Mouse (Mus musculus) heart, adult 2 months (tissue): ENCODE results near the gene Scarb1. TPM values are rescaled to one million over a fixed set of nuclear protein-coding genes. Genes with fewer than 3 reads are reported as not detected.

ENCODE experiments used
- DNase-seq, 2 experiments: peaks; one replicate each; pipeline ENCODE4 v3.0.0; 2021
- H3K27ac ChIP-seq: fragments of 200-600 bp; 2 replicates; pipeline ENCODE4 v1.8.1; 2022
- H3K27me3 ChIP-seq: fragments of 200-500 bp; 2 replicates; pipeline ENCODE4 v1.6.1; 2012; ENCODE audit warnings: mild to moderate bottlenecking, low read length, inconsistent platforms, mixed read lengths; ENCODE audit not compliant: control insufficient read depth, insufficient read depth
- H3K36me3 ChIP-seq: fragments of 200-500 bp; 2 replicates; pipeline ENCODE4 v1.6.1; 2012; ENCODE audit warnings: low read length, inconsistent platforms; ENCODE audit not compliant: control insufficient read depth, insufficient read depth
- H3K4me1 ChIP-seq: fragments of 200-500 bp; 2 replicates; pipeline ENCODE4 v1.6.1; 2011; ENCODE audit warnings: low read length; ENCODE audit not compliant: control insufficient read depth, insufficient read depth
- H3K4me3 ChIP-seq: fragments of 200-600 bp; 2 replicates; pipeline ENCODE4 v1.8.1; 2022
- H3K79me2 ChIP-seq: fragments of 200-500 bp; replicated peaks from 2 replicates; pipeline ENCODE4 v1.6.1; 2012; ENCODE audit warnings: mild to moderate bottlenecking, inconsistent platforms, low read length, moderate library complexity, mixed read lengths; ENCODE audit not compliant: control insufficient read depth, insufficient read depth
- H3K9ac ChIP-seq: fragments of 200-500 bp; 2 replicates; pipeline ENCODE4 v1.6.1; 2012; ENCODE audit warnings: low read depth, mild to moderate bottlenecking, control low read depth, inconsistent platforms, low read length, mixed read lengths
- CTCF ChIP-seq: fragments of 200-600 bp; IDR thresholded peaks from 2 replicates; pipeline ENCODE4 v1.8.1; 2022; ENCODE audit warnings: antibody characterized with exemption, mild to moderate bottlenecking, moderate library complexity
- EP300 ChIP-seq: fragments of 200-500 bp; IDR thresholded peaks from 2 replicates; pipeline ENCODE4 v1.6.1; 2011; ENCODE audit warnings: low read depth, low read length, control low read depth; ENCODE audit not compliant: insufficient read depth
- POLR2A ChIP-seq: fragments of 200-500 bp; IDR thresholded peaks from 2 replicates; pipeline ENCODE4 v1.6.1; 2011; ENCODE audit warnings: mild to moderate bottlenecking, low read depth, low read length, control low read depth; ENCODE audit not compliant: insufficient read depth
- WGBS: fragments of 180-500 bp; shearing (Covaris S2); methylation state at CpG from one replicate; pipeline ENCODE4 v1.1.7; 2018; 5-methylcytosine and 5-hydroxymethylcytosine counted together
- intact Hi-C: fragments of 180-260 bp; cut with DNase I; formaldehyde crosslinking; loops from one replicate; pipeline ENCODE4 v1.15.1; 2025
- polyA plus RNA-seq: library from polyadenylated mRNA; depleted of rRNA; stranded (reverse); fragments of >200 nt; gene quantifications from 2 replicates; pipeline ENCODE4 v1.2.3, GENCODE M21; 2012
- total RNA-seq, 2 experiments: library from RNA; stranded (reverse); gene quantifications; 2 replicates each; pipeline ENCODE4 v1.2.3; 2021

The Scarb1 gene
- total and polyA plus RNA-seq, 3 experiments, result 23.6 to 55.5 (median 27.8) TPM

- Histone ChIP-seq H3K36me3 (no peaks in the 10 kb centered on the region), H3K4me1 (no peaks in the 10 kb centered on the region; the same call in 1 of the 2 replicates), H3K27ac (no peak overlapping the region), H3K27me3 (no peaks in the 10 kb centered on the region), H3K9ac (no peak overlapping the region), H3K4me3 (no peak overlapping the region), H3K79me2 (no peaks in the 10 kb centered on the region)
- TF ChIP-seq POLR2A, result no peak
- no peak for TF ChIP-seq EP300
- TF ChIP-seq CTCF, result no peak
- intact Hi-C loops, result no loop called here
- DNase-seq, result no peak
- WGBS, result 90% methylated on average over 11 of the region's 11 CpGs
Observed at GRCm38 (mm10) chr5:125286090-125286489, 54.8 kb downstream of the Scarb1 start.

GRCm38 (mm10) chr5:125283748-125284640 lies 56.9 kb downstream of the Scarb1 start:
- Histone ChIP-seq H3K4me3 (no peak overlapping the region), H3K9ac (no peak overlapping the region), H3K27ac (no peak overlapping the region), H3K79me2 (no peaks in the 10 kb centered on the region), H3K27me3 (no peaks in the 10 kb centered on the region), H3K36me3 (no peaks in the 10 kb centered on the region), H3K4me1 (no peaks in the 10 kb centered on the region; the same call in 1 of the 2 replicates)
- intact Hi-C loops, result no loop called here
- 35% methylated on average over 35 of the region's 35 CpGs for WGBS
- peak; percentile 54 to 56 for DNase-seq
- TF ChIP-seq EP300 (no peak), POLR2A (no peak), CTCF (no peak)

GRCm38 (mm10) chr5:125279216-125279615 lies 61.7 kb downstream of the Scarb1 start:
- no peaks in the 10 kb centered on the region for H3K79me2 ChIP-seq
- H3K4me1 ChIP-seq, result peaks cover under 1% of the 10 kb centered on the region
- DNase-seq, result no peak
- no peak overlapping the region for H3K9ac ChIP-seq
- H3K36me3 ChIP-seq, result no peaks in the 10 kb centered on the region
- TF ChIP-seq POLR2A, result no peak
- no peak for TF ChIP-seq CTCF
- TF ChIP-seq EP300, result no peak
- H3K27me3 ChIP-seq, result no peaks in the 10 kb centered on the region
- intact Hi-C loops, result no loop called here
- no peak overlapping the region for H3K4me3 ChIP-seq
- no peak overlapping the region for H3K27ac ChIP-seq
- WGBS, result 76% methylated on average over 7 of the region's 7 CpGs

- H3K79me2 ChIP-seq, result no peaks in the 10 kb centered on the region
- H3K4me1 ChIP-seq, result peaks cover 5% of the 10 kb centered on the region
- DNase-seq, result no peak
- H3K27ac ChIP-seq, result no peak overlapping the region
- TF ChIP-seq EP300 (no peak), POLR2A (no peak), CTCF (peak; percentile 72)
- no peak overlapping the region for H3K4me3 ChIP-seq
- 28% methylated on average over 6 of the region's 6 CpGs for WGBS
- H3K36me3 ChIP-seq, result no peaks in the 10 kb centered on the region
- H3K27me3 ChIP-seq, result no peaks in the 10 kb centered on the region
- H3K9ac ChIP-seq, result no peak overlapping the region
- intact Hi-C loops, result no loop called here
Observed at GRCm38 (mm10) chr5:125278314-125278713, 62.6 kb downstream of the Scarb1 start.

- no peaks in the 10 kb centered on the region for H3K27me3 ChIP-seq
- no peaks in the 10 kb centered on the region for H3K36me3 ChIP-seq
- H3K79me2 ChIP-seq, result no peaks in the 10 kb centered on the region
- no peak overlapping the region for H3K4me3 ChIP-seq
- H3K4me1 ChIP-seq, result peaks cover 5% of the 10 kb centered on the region
- TF ChIP-seq POLR2A, result no peak
- TF ChIP-seq EP300, result no peak
- no peak for TF ChIP-seq CTCF
- no peak overlapping the region for H3K9ac ChIP-seq
- DNase-seq, result no peak
- no peak overlapping the region for H3K27ac ChIP-seq
- WGBS, result 94% methylated on average over 6 of the region's 6 CpGs
- intact Hi-C loops, result no loop called here
Observed at GRCm38 (mm10) chr5:125277313-125277712, 63.6 kb downstream of the Scarb1 start.

GRCm38 (mm10) chr5:125276765-125277164 lies 64.1 kb downstream of the Scarb1 start:
- intact Hi-C loops, result no loop called here
- Histone ChIP-seq H3K79me2 (no peaks in the 10 kb centered on the region), H3K4me3 (no peak overlapping the region), H3K9ac (no peak overlapping the region), H3K27ac (no peak overlapping the region), H3K27me3 (no peaks in the 10 kb centered on the region), H3K36me3 (no peaks in the 10 kb centered on the region), H3K4me1 (peaks cover 5% of the 10 kb centered on the region)
- TF ChIP-seq EP300, result no peak
- no peak for TF ChIP-seq CTCF
- TF ChIP-seq POLR2A, result no peak
- no peak for DNase-seq
- WGBS, result 90% methylated on average over 4 of the region's 4 CpGs
